Mouse (Mus musculus) limb, embryonic 11.5 days (tissue): ENCODE results near the gene Abca1. TPM values are rescaled to one million over a fixed set of nuclear protein-coding genes. Genes with fewer than 3 reads are reported as not detected.

Experiments
- ATAC-seq: fragments of 200-750 bp; cut with Nextera tagmentation; 2 replicates; pipeline ENCODE4 v1.8.0; 2017; ENCODE audit warnings: low read depth; ENCODE audit not compliant: insufficient number of reproducible peaks, low FRiP score, low TSS enrichment
- DNase-seq: peaks from one replicate; pipeline ENCODE4 v3.0.0-alpha.2; 2015; ENCODE audit warnings: low spot score
- H3K27ac ChIP-seq: fragments of 300-500 bp; sonication (generic); replicated peaks from 2 replicates; pipeline ENCODE4 v1.5.1; 2014; ENCODE audit warnings: low read depth, mild to moderate bottlenecking, low read length
- H3K27me3 ChIP-seq: fragments of 300-500 bp; sonication (generic); 2 replicates; pipeline ENCODE4 v1.6.1; 2014; ENCODE audit warnings: mild to moderate bottlenecking, low read length, mixed read lengths; ENCODE audit not compliant: control insufficient read depth, insufficient read depth
- H3K36me3 ChIP-seq: fragments of 300-500 bp; sonication (generic); 2 replicates; pipeline ENCODE4 v1.6.1; 2014; ENCODE audit warnings: mild to moderate bottlenecking, low read length, moderate library complexity, mixed read lengths; ENCODE audit not compliant: control insufficient read depth, insufficient read depth
- H3K4me1 ChIP-seq: fragments of 300-500 bp; sonication (generic); 2 replicates; pipeline ENCODE4 v1.6.1; 2014; ENCODE audit warnings: low read length, mixed read lengths; ENCODE audit not compliant: control insufficient read depth, insufficient read depth
- H3K4me2 ChIP-seq: fragments of 300-500 bp; sonication (generic); 2 replicates; pipeline ENCODE4 v1.6.1; 2014; ENCODE audit warnings: low read depth, mild to moderate bottlenecking, moderate library complexity; ENCODE audit not compliant: severe bottlenecking
- H3K4me3 ChIP-seq: fragments of 300-500 bp; sonication (generic); 2 replicates; pipeline ENCODE4 v1.5.1; 2014; ENCODE audit warnings: low read depth, low read length
- H3K9ac ChIP-seq: fragments of 300-500 bp; sonication (generic); 2 replicates; pipeline ENCODE4 v1.6.1; 2014; ENCODE audit warnings: mild to moderate bottlenecking, low read length
- H3K9me3 ChIP-seq: fragments of 300-500 bp; sonication (generic); 2 replicates; pipeline ENCODE4 v1.6.1; 2016; ENCODE audit warnings: low read length; ENCODE audit not compliant: control insufficient read depth
- WGBS: fragments of 180-500 bp; shearing (Covaris S2); extraction: QIAGEN DNeasy Blood & Tissue Kit; methylation state at CpG from one replicate; pipeline ENCODE4 v1.1.7; 2014; 5-methylcytosine and 5-hydroxymethylcytosine counted together
- polyA plus RNA-seq: library from polyadenylated mRNA; unstranded; fragments of >200 nt; fragmentation: Nextera tagmentation; extraction: Ambion mirVana; gene quantifications from 2 replicates; pipeline ENCODE4 v1.2.1, GENCODE M21; 2014

Gene Abca1
- polyA plus RNA-seq, 1 experiment from 2014 or later: 4.5 TPM

GRCm38 (mm10) chr4:53147046-53147445, 12.6 kb downstream of the Abca1 start:
- H3K27ac ChIP-seq: no peak overlapping the region
- no peak overlapping the region for H3K4me2 ChIP-seq
- no peaks in the 10 kb centered on the region for H3K36me3 ChIP-seq
- no peaks in the 10 kb centered on the region for H3K9me3 ChIP-seq
- ATAC-seq (no peak), DNase-seq (no peak)
- H3K9ac ChIP-seq: no peak overlapping the region
- H3K27me3 ChIP-seq: no peaks in the 10 kb centered on the region
- 64% methylated on average over 4 of the region's 4 CpGs for WGBS
- H3K4me3 ChIP-seq: no peak overlapping the region
- no peaks in the 10 kb centered on the region for H3K4me1 ChIP-seq

GRCm38 (mm10) chr4:53146227-53146949, 13.3 kb downstream of the Abca1 start:
- Histone ChIP-seq H3K9ac (no peak overlapping the region), H3K27ac (no peak overlapping the region)

GRCm38 (mm10) chr4:53145434-53146168, 14.1 kb downstream of the Abca1 start:
- Histone ChIP-seq H3K4me2 (no peak overlapping the region), H3K9me3 (no peaks in the 10 kb centered on the region), H3K27ac (no peak overlapping the region), H3K36me3 (no peaks in the 10 kb centered on the region), H3K4me3 (no peak overlapping the region), H3K27me3 (no peaks in the 10 kb centered on the region), H3K4me1 (no peaks in the 10 kb centered on the region), H3K9ac (no peak overlapping the region)
- 91% methylated on average over 12 of the region's 12 CpGs for WGBS
- ATAC-seq: no peak
- no peak for DNase-seq

More at GRCm38 (mm10) chr4:53146227-53146949, 13.3 kb downstream of the Abca1 start:
- DNase-seq (no peak), ATAC-seq (no peak)
- no peak overlapping the region for H3K4me2 ChIP-seq
- no peaks in the 10 kb centered on the region for H3K9me3 ChIP-seq
- H3K4me1 ChIP-seq: no peaks in the 10 kb centered on the region
- H3K36me3 ChIP-seq: no peaks in the 10 kb centered on the region
- H3K4me3 ChIP-seq: no peak overlapping the region
- no peaks in the 10 kb centered on the region for H3K27me3 ChIP-seq
- WGBS: 93% methylated on average over 12 of the region's 12 CpGs

GRCm38 (mm10) chr4:53144571-53144970, 15.1 kb downstream of the Abca1 start:
- ATAC-seq: no peak
- Histone ChIP-seq H3K4me2 (no peak overlapping the region), H3K9ac (no peak overlapping the region), H3K4me3 (no peak overlapping the region), H3K9me3 (no peaks in the 10 kb centered on the region), H3K27me3 (no peaks in the 10 kb centered on the region), H3K36me3 (no peaks in the 10 kb centered on the region), H3K27ac (no peak overlapping the region), H3K4me1 (no peaks in the 10 kb centered on the region)
- WGBS: 80% methylated on average over 10 of the region's 10 CpGs
- DNase-seq: no peak

GRCm38 (mm10) chr4:53144021-53144420, 15.7 kb downstream of the Abca1 start:
- no peak overlapping the region for H3K27ac ChIP-seq
- no peak overlapping the region for H3K4me3 ChIP-seq
- no peak overlapping the region for H3K4me2 ChIP-seq
- DNase-seq (no peak), ATAC-seq (no peak)
- no peaks in the 10 kb centered on the region for H3K9me3 ChIP-seq
- H3K9ac ChIP-seq: no peak overlapping the region
- 56% methylated on average over 8 of the region's 8 CpGs for WGBS
- no peaks in the 10 kb centered on the region for H3K36me3 ChIP-seq
- H3K4me1 ChIP-seq: no peaks in the 10 kb centered on the region
- no peaks in the 10 kb centered on the region for H3K27me3 ChIP-seq

- Histone ChIP-seq H3K9me3 (no peaks in the 10 kb centered on the region), H3K4me2 (no peak overlapping the region), H3K4me1 (no peaks in the 10 kb centered on the region), H3K27me3 (no peaks in the 10 kb centered on the region), H3K9ac (no peak overlapping the region), H3K27ac (no peak overlapping the region), H3K36me3 (no peaks in the 10 kb centered on the region), H3K4me3 (no peak overlapping the region)
- DNase-seq (no peak), ATAC-seq (no peak)
- WGBS: 94% methylated on average over 6 of the region's 6 CpGs
Observed at GRCm38 (mm10) chr4:53140678-53141077, 19.0 kb downstream of the Abca1 start.

- Histone ChIP-seq H3K27ac (no peak overlapping the region), H3K4me3 (no peak overlapping the region), H3K9me3 (no peaks in the 10 kb centered on the region), H3K27me3 (no peaks in the 10 kb centered on the region), H3K9ac (no peak overlapping the region), H3K36me3 (no peaks in the 10 kb centered on the region), H3K4me1 (no peaks in the 10 kb centered on the region), H3K4me2 (no peak overlapping the region)
- ATAC-seq (no peak), DNase-seq (no peak)
- WGBS: 88% methylated on average over 2 of the region's 2 CpGs
Observed at GRCm38 (mm10) chr4:53139495-53139894, 20.2 kb downstream of the Abca1 start.

- Histone ChIP-seq H3K9me3 (no peaks in the 10 kb centered on the region), H3K4me3 (no peak overlapping the region), H3K27ac (no peak overlapping the region), H3K9ac (no peak overlapping the region), H3K4me2 (no peak overlapping the region), H3K36me3 (no peaks in the 10 kb centered on the region), H3K4me1 (no peaks in the 10 kb centered on the region), H3K27me3 (no peaks in the 10 kb centered on the region)
- DNase-seq (no peak), ATAC-seq (no peak)
- 92% methylated on average over 3 of the region's 3 CpGs for WGBS
Observed at GRCm38 (mm10) chr4:53138974-53139373, 20.7 kb downstream of the Abca1 start.
